Mouse (Mus musculus): ENCODE data around the gene 4933428M09Rik. TPM values are rescaled to one million over a fixed set of nuclear protein-coding genes. Genes with fewer than 3 reads are reported as not detected.

The 4933428M09Rik gene
- polyA plus RNA-seq, 1 experiment = not detected

DNA sequence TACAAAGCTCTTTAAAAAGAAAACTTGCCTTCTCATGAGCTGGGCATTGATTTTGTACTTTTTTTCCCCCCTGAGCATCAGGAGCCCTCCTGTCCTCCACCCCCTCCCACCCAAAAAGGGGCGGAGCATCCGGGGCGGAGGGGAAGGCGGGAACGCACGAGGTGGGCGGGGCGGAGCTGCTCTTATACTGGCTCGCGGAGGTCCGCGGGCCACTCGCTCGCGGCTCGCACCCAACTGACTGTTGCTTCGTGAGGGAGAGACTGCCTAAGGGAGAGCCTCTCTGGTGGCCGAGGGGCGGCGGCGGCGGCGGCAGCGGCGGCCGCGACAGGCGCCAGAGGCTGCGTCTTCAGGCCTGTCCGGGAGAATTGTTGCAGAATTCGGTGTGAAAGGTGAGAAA is 30.8 kb downstream of the 4933428M09Rik start, which contains the start of gene Mum1l1:
Mum1l1 (plus strand) TSS at position 214 of the 397 bp plus-strand sequence.
- no peak within 1 kb of the TSS for H3ac ChIP-seq (ENCODE audit: control insufficient read depth, insufficient read length)
- peak within 1 kb of the TSS; percentile 53 for H3K4me2 ChIP-seq (ENCODE audit: low read depth)
- H3K36me3 ChIP-seq (ENCODE audit: control insufficient read depth, insufficient read depth) = no peaks in the 10 kb centered on the region
- no peaks in the 10 kb centered on the region for H3K79me2 ChIP-seq (ENCODE audit: control insufficient read depth, insufficient read depth)
- peak within 1 kb of the TSS; percentile 28 for H3K4me3 ChIP-seq
- TF ChIP-seq POLR2A (IDR thresholded peaks at IDR 0.05; ENCODE audit: insufficient read length, low read depth) (peak; percentile 81), POLR2AphosphoS2 (IDR thresholded peaks at IDR 0.05; ENCODE audit: insufficient read length, low read depth) (peak; percentile 60), USF1 (IDR thresholded peaks at IDR 0.05; ENCODE audit: low read depth) (no peak)
- H3K27me3 ChIP-seq (ENCODE audit: control insufficient read depth, insufficient read depth, insufficient read length) = no peaks in the 10 kb centered on the region

DNA sequence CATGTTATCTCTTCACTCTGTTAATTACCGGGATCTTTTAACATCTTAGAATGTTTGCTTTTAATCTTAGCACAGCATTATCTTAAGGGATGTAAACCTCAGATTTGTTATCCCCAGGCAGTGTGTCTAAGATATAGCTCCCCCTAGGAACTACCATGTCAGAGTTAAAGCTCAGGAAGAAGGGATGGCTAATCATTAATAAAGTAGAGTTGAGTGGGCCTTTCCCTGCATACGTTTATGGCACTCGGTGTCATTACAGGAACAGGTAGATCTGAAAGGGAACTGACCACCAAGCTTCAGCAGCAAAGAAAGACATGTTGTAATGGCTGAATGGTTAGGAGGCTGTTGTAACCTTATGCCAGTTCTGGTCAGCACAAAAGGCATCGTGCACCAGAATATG is 35.7 kb downstream of the 4933428M09Rik start:
- Histone ChIP-seq H3K27me3 (ENCODE audit: control insufficient read depth, insufficient read depth, insufficient read length) (no peaks in the 10 kb centered on the region), H3K4me2 (ENCODE audit: low read depth) (no peak overlapping the region), H3K36me3 (ENCODE audit: control insufficient read depth, insufficient read depth) (no peaks in the 10 kb centered on the region), H3K4me3 (no peak overlapping the region), H3ac (ENCODE audit: control insufficient read depth, insufficient read length) (no peak overlapping the region), H3K79me2 (ENCODE audit: control insufficient read depth, insufficient read depth) (peaks cover 7% of the 10 kb centered on the region)
- TF ChIP-seq MYOG (IDR thresholded peaks at IDR 0.05; ENCODE audit: control insufficient read depth in 1 of 3, insufficient read depth in 1 of 3, insufficient read length in 2 of 3, low read depth in 2 of 3) (no peak), CEBPB (IDR thresholded peaks at IDR 0.05; ENCODE audit: insufficient read depth, poor library complexity, severe bottlenecking) (no peak), TCF12 (IDR thresholded peaks at IDR 0.05; ENCODE audit: insufficient read depth, poor library complexity, severe bottlenecking) (no peak), SRF (IDR thresholded peaks at IDR 0.05; ENCODE audit: control insufficient read depth, insufficient read length, low read depth) (no peak), E2F4 (IDR thresholded peaks at IDR 0.05; ENCODE audit: insufficient read depth) (no peak), TCF3 (IDR thresholded peaks at IDR 0.05; ENCODE audit: insufficient read length, low read depth) (no peak), USF1 (IDR thresholded peaks at IDR 0.05; ENCODE audit: low read depth) (no peak), POLR2A (IDR thresholded peaks at IDR 0.05; ENCODE audit: insufficient read length, low read depth) (no peak)

DNA sequence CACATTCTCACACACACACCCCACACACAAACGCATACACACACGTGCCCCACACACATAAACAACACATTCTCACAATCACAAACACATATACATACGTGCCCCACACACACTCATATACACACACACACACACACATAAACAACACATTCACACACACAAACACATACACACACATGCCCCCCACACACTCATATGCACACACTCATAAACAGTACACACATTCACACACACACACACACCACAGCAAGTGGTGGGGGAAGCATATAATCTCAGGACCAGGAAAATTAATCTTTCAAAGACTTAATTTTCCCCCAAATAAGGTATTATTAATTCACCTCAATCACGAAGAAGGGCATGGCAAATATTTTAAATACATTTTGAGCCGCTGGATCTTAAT is 37.4 kb downstream of the 4933428M09Rik start:
- no peak for TF ChIP-seq CEBPB (IDR thresholded peaks at IDR 0.05; ENCODE audit: insufficient read depth, poor library complexity, severe bottlenecking)
- TF ChIP-seq POLR2A (IDR thresholded peaks at IDR 0.05; ENCODE audit: insufficient read length, low read depth) = no peak
- no peak for TF ChIP-seq MYOD1 (IDR thresholded peaks at IDR 0.05; ENCODE audit: control insufficient read depth in 1 of 3, insufficient read length in 2 of 3, low read depth in 2 of 3)
- TF ChIP-seq USF1 (IDR thresholded peaks at IDR 0.05; ENCODE audit: low read depth) = no peak
- TF ChIP-seq E2F4 (IDR thresholded peaks at IDR 0.05; ENCODE audit: insufficient read depth) = no peak
- TF ChIP-seq POLR2AphosphoS2 (IDR thresholded peaks at IDR 0.05; ENCODE audit: insufficient read length, low read depth) = no peak
- TF ChIP-seq SRF (IDR thresholded peaks at IDR 0.05; ENCODE audit: control insufficient read depth, insufficient read length, low read depth) = no peak
- TF ChIP-seq MYOG (IDR thresholded peaks at IDR 0.05; ENCODE audit: control insufficient read depth in 1 of 3, insufficient read depth in 1 of 3, insufficient read length in 2 of 3, low read depth in 2 of 3) = no peak
- TF ChIP-seq MAX (IDR thresholded peaks at IDR 0.05; ENCODE audit: low read depth) = no peak
- TF ChIP-seq TCF3 (IDR thresholded peaks at IDR 0.05; ENCODE audit: insufficient read length, low read depth) = no peak
- TF ChIP-seq REST (IDR thresholded peaks at IDR 0.05; ENCODE audit: insufficient read depth, insufficient read length) = no peak
- no peak for TF ChIP-seq TCF12 (IDR thresholded peaks at IDR 0.05; ENCODE audit: insufficient read depth, poor library complexity, severe bottlenecking)
- no peak overlapping the region for H3K4me2 ChIP-seq (ENCODE audit: low read depth)
- H3K27me3 ChIP-seq (ENCODE audit: control insufficient read depth, insufficient read depth, insufficient read length) = no peaks in the 10 kb centered on the region
- peak overlapping the region; percentile 26 for H3K4me3 ChIP-seq
- H3ac ChIP-seq (ENCODE audit: control insufficient read depth, insufficient read length) = no peak overlapping the region
- peaks cover 7% of the 10 kb centered on the region for H3K79me2 ChIP-seq (ENCODE audit: control insufficient read depth, insufficient read depth)
- H3K36me3 ChIP-seq (ENCODE audit: control insufficient read depth, insufficient read depth) = no peaks in the 10 kb centered on the region

DNA sequence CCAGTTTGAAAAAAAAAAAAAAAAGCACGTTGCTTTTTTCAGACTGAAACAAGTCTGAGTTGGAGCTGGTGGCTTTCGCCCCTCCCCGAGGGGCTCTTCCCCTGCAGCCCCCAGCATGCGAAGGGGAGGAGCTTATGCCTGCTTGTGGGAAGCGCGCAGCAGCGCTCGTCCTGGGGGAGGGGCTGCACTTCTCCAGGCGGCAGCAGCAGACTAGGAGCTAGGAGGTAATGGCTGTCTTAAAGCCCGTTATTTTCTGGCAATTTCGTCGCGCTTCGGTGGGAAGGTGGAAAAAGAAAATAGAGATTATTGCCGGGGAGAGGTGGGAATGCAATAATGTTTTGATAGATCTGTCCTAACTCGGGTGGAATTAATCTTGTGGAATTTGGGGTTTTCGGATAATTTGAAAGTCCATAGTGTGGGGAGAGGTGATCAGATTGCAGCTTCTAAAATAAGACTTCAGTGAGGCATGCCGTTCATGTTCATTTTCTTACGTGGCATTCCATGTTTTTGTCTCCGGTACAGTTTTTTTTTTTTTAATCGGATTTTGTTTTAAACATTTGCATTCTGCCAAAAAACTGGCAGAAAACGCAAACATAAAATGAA is 38.1 kb downstream of the 4933428M09Rik start:
- Histone ChIP-seq H3K4me3 (peak overlapping the region; percentile 26), H3K4me2 (ENCODE audit: low read depth) (peak overlapping the region; percentile 75), H3K36me3 (ENCODE audit: control insufficient read depth, insufficient read depth) (no peaks in the 10 kb centered on the region), H3K27me3 (ENCODE audit: control insufficient read depth, insufficient read depth, insufficient read length) (no peaks in the 10 kb centered on the region), H3ac (ENCODE audit: control insufficient read depth, insufficient read length) (no peak overlapping the region), H3K79me2 (ENCODE audit: control insufficient read depth, insufficient read depth) (peaks cover 7% of the 10 kb centered on the region)
- TF ChIP-seq TCF12 (IDR thresholded peaks at IDR 0.05; ENCODE audit: insufficient read depth, poor library complexity, severe bottlenecking) (no peak), CEBPB (IDR thresholded peaks at IDR 0.05; ENCODE audit: insufficient read depth, poor library complexity, severe bottlenecking) (no peak), MYOG (IDR thresholded peaks at IDR 0.05; ENCODE audit: control insufficient read depth in 1 of 3, insufficient read depth in 1 of 3, insufficient read length in 2 of 3, low read depth in 2 of 3) (no peak)

DNA sequence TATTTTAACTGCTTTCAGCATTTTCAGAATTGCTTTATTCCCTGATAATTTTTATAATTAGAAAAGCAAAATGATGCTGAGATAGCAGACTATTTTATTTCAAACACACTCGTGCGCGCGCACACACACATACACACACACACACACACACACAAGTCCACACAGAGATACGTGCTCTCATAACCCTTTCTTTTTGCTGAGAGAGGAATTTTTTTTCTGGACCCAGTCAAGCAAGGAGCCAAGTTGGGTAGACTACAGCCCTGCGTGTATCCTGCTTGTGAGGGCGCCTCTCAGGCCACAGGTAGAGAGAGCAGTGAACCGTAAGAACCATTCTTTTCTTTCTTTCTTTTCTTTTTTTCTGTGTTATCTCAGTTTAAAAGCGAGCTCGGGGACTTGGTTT is 38.7 kb downstream of the 4933428M09Rik start:
- Histone ChIP-seq H3K79me2 (ENCODE audit: control insufficient read depth, insufficient read depth) (peaks cover 7% of the 10 kb centered on the region), H3K4me3 (peak overlapping the region; percentile 26), H3K27me3 (ENCODE audit: control insufficient read depth, insufficient read depth, insufficient read length) (no peaks in the 10 kb centered on the region), H3K4me2 (ENCODE audit: low read depth) (peak overlapping the region; percentile 75), H3K36me3 (ENCODE audit: control insufficient read depth, insufficient read depth) (no peaks in the 10 kb centered on the region), H3ac (ENCODE audit: control insufficient read depth, insufficient read length) (no peak overlapping the region)
- TF ChIP-seq TCF12 (IDR thresholded peaks at IDR 0.05; ENCODE audit: insufficient read depth, poor library complexity, severe bottlenecking) = no peak
- TF ChIP-seq MYOD1 (IDR thresholded peaks at IDR 0.05; ENCODE audit: control insufficient read depth in 1 of 3, insufficient read length in 2 of 3, low read depth in 2 of 3) = no peak
- no peak for TF ChIP-seq MAX (IDR thresholded peaks at IDR 0.05; ENCODE audit: low read depth)
- TF ChIP-seq USF1 (IDR thresholded peaks at IDR 0.05; ENCODE audit: low read depth) = no peak
- TF ChIP-seq POLR2A (IDR thresholded peaks at IDR 0.05; ENCODE audit: insufficient read length, low read depth) = no peak
- TF ChIP-seq E2F4 (IDR thresholded peaks at IDR 0.05; ENCODE audit: insufficient read depth) = no peak
- no peak for TF ChIP-seq MYOG (IDR thresholded peaks at IDR 0.05; ENCODE audit: control insufficient read depth in 1 of 3, insufficient read depth in 1 of 3, insufficient read length in 2 of 3, low read depth in 2 of 3)
- TF ChIP-seq REST (IDR thresholded peaks at IDR 0.05; ENCODE audit: insufficient read depth, insufficient read length) = no peak
- no peak for TF ChIP-seq POLR2AphosphoS2 (IDR thresholded peaks at IDR 0.05; ENCODE audit: insufficient read length, low read depth)
- TF ChIP-seq SRF (IDR thresholded peaks at IDR 0.05; ENCODE audit: control insufficient read depth, insufficient read length, low read depth) = no peak
- TF ChIP-seq CEBPB (IDR thresholded peaks at IDR 0.05; ENCODE audit: insufficient read depth, poor library complexity, severe bottlenecking) = no peak
- TF ChIP-seq TCF3 (IDR thresholded peaks at IDR 0.05; ENCODE audit: insufficient read length, low read depth) = no peak

All from myocyte (in vitro differentiated cells).